Mouse (Mus musculus): ENCODE results near the gene Fermt3. TPM values are rescaled to one million over a fixed set of nuclear protein-coding genes. Genes with fewer than 3 reads are reported as not detected.
A peak's percentile ranks its signal among the peaks of the same experiment; 100 is the strongest.

Gene Fermt3
- polyA plus RNA-seq, 1 experiment from 2014 or later, result 16.0 TPM

DNA sequence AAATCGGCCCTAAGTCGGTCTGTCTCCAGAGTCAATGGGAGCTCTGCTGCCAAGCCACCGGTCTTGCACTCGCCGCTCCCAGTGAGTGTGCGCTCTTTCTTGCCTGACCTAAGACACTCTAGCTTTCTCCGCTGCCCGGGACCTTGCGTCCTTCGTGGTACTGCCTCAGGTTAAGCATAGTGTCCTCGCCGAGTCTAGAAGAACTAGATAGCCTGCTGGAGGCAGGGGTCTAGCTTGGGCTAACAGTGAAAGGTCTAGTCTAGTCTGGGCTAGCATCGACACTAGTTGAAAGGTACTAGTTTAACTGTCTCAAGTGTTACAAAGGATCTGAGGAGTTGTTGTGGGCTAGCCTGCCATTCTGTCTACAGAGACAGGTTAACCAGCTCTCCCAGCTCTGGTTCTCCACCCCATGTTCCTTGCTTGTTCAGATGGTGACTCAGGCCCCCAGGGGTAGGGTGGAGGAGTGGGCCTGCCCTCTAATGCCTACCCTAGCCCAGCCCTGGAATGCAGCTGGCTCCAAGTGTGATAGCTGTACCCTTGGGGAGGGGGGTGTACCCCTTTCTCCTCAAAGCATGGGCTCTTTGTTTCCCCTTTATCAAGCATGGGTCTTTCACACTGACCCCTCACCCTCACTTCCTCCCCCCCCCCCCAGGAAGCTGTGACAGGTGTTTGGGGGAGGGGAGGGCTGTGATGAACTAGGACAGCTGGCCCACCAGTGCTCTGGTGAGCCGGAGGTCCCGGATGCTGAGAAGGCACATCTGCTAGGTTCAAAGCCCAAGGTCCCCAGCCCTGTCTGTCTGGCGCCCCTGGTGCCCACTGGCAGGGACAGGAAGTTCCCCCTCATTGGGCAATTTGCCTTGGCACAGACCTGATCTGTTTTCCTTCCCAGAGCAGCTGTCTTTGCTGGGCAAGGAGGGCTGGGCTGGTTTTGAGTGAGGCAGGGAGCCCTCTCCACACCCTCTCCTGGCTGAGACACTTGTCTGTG, 43.4 kb downstream of the Fermt3 start, which contains the start of gene Plcb3:
Gene Plcb3 (minus strand): TSS at position 934 of the 985 bp plus-strand sequence.
- TF ChIP-seq CTCF (IDR thresholded peaks at IDR 0.05) (peak; percentile 57), EP300 (IDR thresholded peaks at IDR 0.05) (0 out of 2 replicates have a peak, but pooled peaks have one; percentile 14)
- no peaks in the 10 kb centered on the region for H3K9me3 ChIP-seq (ENCODE audit: low read length)
- no peaks in the 10 kb centered on the region for H3K27me3 ChIP-seq (replicated peaks; ENCODE audit: insufficient read depth, low read length)
- peak within 1 kb of the TSS; percentile 88 for H3K4me2 ChIP-seq (replicated peaks; ENCODE audit: low read depth, low read length)
- H3K4me3 ChIP-seq (ENCODE audit: low read depth, low read length), result peak within 1 kb of the TSS; percentile 64
- peak within 1 kb of the TSS; percentile 39 for H3K27ac ChIP-seq (ENCODE audit: low read length)
- H3K36me3 ChIP-seq (ENCODE audit: insufficient read depth, low read length), result no peaks in the 10 kb centered on the region
- 0% methylated on average over 16 of the region's 16 CpGs for WGBS
- ATAC-seq (no peak), DNase-seq (ENCODE audit: low spot score) (peak; percentile 84)
- peaks cover 12% of the 10 kb centered on the region for H3K4me1 ChIP-seq (ENCODE audit: insufficient read depth, low read depth, low read length)
- peak within 1 kb of the TSS; percentile 52 for H3K9ac ChIP-seq (replicated peaks; ENCODE audit: low read depth)

DNA sequence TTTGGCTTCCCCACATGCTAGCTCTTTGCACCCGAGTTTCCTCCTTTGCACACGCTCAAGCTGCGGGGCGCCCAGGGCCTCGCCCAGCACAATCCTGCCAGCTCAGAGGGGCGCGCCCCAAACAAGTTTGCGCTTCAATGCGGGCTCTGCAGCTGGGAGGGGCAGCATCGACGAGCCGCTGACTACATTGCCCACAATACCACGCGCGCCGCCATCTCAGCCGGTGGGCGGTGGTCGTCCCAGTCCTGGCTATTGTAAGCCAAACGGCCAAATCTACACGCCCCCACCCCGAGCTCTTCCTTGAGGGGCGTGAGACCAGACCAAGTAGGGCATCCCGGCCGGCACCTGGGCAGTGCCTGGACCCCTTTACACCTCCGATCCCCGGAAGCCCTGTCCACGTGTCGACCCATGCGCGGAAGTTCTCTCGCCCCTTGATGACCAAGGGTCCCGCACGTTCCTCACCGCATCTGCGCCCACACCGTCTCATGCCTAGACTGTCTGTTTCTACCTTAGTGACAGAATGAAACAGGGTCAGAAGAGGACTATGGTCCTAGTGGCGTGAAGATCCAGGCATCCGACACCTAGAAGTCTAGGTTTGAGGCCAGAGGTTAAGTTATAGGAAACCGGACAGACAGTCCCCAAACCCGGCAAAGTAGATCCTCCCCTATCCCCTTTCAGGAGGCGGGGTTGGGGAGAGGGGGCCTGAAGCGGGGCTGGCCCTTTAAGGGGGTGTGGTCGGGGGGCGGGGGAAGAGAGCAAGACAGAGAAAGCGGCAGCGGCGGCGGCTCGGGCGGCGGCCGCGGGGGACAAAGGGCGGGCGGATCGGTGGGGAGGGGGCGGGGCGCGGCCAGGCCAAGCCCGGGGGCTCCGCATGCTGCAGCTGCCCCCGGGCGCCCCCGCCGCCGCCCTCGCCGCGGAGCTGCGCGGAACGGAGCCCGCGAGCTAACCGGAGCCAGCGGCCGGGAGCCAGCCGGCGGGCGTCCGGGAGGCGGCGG, 44.8 kb downstream of the Fermt3 start, which contains the start of gene Ppp1r14b:
Gene Ppp1r14b (plus strand): TSS at position 758 of the 995 bp plus-strand sequence.
- Histone ChIP-seq H3K36me3 (ENCODE audit: insufficient read depth, low read length) (no peaks in the 10 kb centered on the region), H3K4me2 (replicated peaks; ENCODE audit: low read depth, low read length) (peak within 1 kb of the TSS; percentile 88), H3K4me1 (ENCODE audit: insufficient read depth, low read depth, low read length) (peaks cover 18% of the 10 kb centered on the region), H3K9ac (replicated peaks; ENCODE audit: low read depth) (peak within 1 kb of the TSS; percentile 52), H3K27me3 (replicated peaks; ENCODE audit: insufficient read depth, low read length) (no peaks in the 10 kb centered on the region), H3K27ac (ENCODE audit: low read length) (peak within 1 kb of the TSS; percentile 78), H3K9me3 (ENCODE audit: low read length) (no peaks in the 10 kb centered on the region), H3K4me3 (ENCODE audit: low read depth, low read length) (peak within 1 kb of the TSS; percentile 64)
- peak; percentile 60 for ATAC-seq
- under 1% methylated on average over 66 of the region's 84 CpGs for WGBS
- DNase-seq (ENCODE audit: low spot score), result peak; percentile 89
- no peak for TF ChIP-seq CTCF (IDR thresholded peaks at IDR 0.05)
- TF ChIP-seq EP300 (IDR thresholded peaks at IDR 0.05), result no peak

DNA sequence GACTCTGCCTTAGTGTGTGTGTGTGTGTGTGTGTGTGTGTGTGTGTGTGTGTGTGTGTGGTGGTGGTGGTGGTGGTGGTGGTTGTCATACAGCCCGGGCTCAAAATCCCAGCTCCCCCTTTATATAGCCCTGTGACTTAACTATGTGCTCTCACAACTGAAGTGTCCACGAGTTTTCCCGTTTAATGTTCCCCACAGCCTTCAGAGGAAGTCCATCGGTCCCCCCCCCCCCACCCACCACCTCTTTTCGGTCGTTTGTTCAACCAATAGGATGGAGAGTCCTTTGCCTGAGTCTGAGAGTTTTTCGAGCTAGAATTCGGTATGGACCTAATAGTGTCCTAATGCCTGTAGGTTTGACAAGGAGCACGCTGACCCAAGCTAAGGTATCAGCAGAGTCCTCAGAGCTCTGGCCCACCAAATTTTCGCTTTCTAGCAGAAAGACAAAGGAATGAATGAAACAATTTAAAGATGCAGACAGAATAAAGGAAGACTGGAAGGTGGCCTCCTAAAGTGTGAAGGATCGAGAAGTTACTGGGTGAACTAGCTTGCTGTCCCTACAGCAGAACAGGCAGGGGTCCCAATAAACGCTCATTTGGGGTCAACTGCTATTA, 45.6 kb downstream of the Fermt3 start:
- ATAC-seq (no peak), DNase-seq (ENCODE audit: low spot score) (no peak)
- Histone ChIP-seq H3K36me3 (ENCODE audit: insufficient read depth, low read length) (no peaks in the 10 kb centered on the region), H3K4me2 (replicated peaks; ENCODE audit: low read depth, low read length) (peak overlapping the region; percentile 88), H3K9ac (replicated peaks; ENCODE audit: low read depth) (no peak overlapping the region), H3K27me3 (replicated peaks; ENCODE audit: insufficient read depth, low read length) (no peaks in the 10 kb centered on the region), H3K4me1 (ENCODE audit: insufficient read depth, low read depth, low read length) (peaks cover 22% of the 10 kb centered on the region), H3K9me3 (ENCODE audit: low read length) (no peaks in the 10 kb centered on the region), H3K27ac (ENCODE audit: low read length) (no peak overlapping the region), H3K4me3 (ENCODE audit: low read depth, low read length) (peak overlapping the region; percentile 64; the same call in 1 of the 2 replicates)
- 20% methylated on average over 12 of the region's 12 CpGs for WGBS
- TF ChIP-seq EP300 (IDR thresholded peaks at IDR 0.05) (no peak), CTCF (IDR thresholded peaks at IDR 0.05) (no peak)

DNA sequence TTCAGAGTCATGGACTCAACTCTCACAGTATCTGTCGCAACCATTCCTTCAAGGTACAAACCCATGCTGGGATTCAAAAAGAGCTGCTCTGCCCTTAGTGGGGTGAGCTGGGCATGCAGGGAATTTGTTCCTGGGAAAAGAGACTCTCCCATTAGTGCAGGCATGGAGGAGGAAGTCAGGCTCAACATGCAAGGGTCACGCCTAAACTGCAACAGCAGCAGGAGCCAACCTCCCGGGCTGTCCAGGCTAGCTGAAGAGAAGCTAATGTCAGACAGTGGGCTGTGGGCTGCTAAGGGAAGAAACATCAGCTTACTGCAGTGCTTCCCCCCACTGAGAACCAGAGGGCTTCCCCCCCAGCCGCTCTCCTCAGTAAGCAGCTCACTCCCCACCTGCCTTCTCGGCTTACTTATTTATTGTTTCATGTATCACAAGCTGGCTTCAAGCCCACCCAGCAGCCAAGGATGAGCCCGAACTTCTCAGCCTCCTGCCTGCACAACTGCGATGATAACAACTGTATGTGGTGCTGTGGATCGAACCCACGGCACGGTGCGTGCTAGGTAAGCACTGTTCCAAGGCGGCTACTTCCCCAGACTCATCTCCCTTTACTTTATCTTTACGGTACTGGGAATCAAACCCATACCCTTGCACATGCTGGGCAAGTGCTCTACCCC, 46.9 kb downstream of the Fermt3 start:
- WGBS, result 75% methylated on average over 13 of the region's 13 CpGs
- no peaks in the 10 kb centered on the region for H3K36me3 ChIP-seq (ENCODE audit: insufficient read depth, low read length)
- H3K4me3 ChIP-seq (ENCODE audit: low read depth, low read length), result no peak overlapping the region
- TF ChIP-seq EP300 (IDR thresholded peaks at IDR 0.05) (no peak), CTCF (IDR thresholded peaks at IDR 0.05) (no peak)
- H3K27ac ChIP-seq (ENCODE audit: low read length), result no peak overlapping the region
- ATAC-seq (no peak), DNase-seq (ENCODE audit: low spot score) (no peak)
- H3K4me1 ChIP-seq (ENCODE audit: insufficient read depth, low read depth, low read length), result peaks cover 32% of the 10 kb centered on the region
- H3K9ac ChIP-seq (replicated peaks; ENCODE audit: low read depth), result no peak overlapping the region
- H3K9me3 ChIP-seq (ENCODE audit: low read length), result no peaks in the 10 kb centered on the region
- H3K27me3 ChIP-seq (replicated peaks; ENCODE audit: insufficient read depth, low read length), result no peaks in the 10 kb centered on the region
- H3K4me2 ChIP-seq (replicated peaks; ENCODE audit: low read depth, low read length), result no peak overlapping the region

DNA sequence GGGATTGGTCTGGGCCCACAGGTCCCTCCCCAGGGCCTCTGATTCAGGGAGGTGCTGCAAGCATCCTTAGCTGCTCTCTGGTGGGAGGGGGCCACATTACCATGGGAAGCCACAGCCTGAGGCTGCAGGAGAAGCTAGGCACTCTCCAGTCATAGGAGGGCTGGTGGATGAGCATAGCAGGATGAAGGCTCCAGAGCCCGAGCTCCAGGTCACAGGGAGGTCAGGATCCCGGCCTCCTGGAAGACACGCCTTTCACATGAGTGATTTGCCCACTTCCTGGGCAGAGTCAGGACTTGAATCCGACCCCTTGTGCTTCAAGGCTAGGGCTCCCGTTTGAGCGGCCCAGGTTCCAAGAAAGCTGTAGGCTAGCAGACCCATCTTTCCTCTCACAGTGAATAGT, 47.6 kb downstream of the Fermt3 start:
- Histone ChIP-seq H3K4me3 (ENCODE audit: low read depth, low read length) (no peak overlapping the region), H3K9ac (replicated peaks; ENCODE audit: low read depth) (no peak overlapping the region), H3K4me1 (ENCODE audit: insufficient read depth, low read depth, low read length) (peaks cover 30% of the 10 kb centered on the region), H3K36me3 (ENCODE audit: insufficient read depth, low read length) (no peaks in the 10 kb centered on the region), H3K27ac (ENCODE audit: low read length) (no peak overlapping the region), H3K4me2 (replicated peaks; ENCODE audit: low read depth, low read length) (no peak overlapping the region), H3K27me3 (replicated peaks; ENCODE audit: insufficient read depth, low read length) (no peaks in the 10 kb centered on the region), H3K9me3 (ENCODE audit: low read length) (no peaks in the 10 kb centered on the region)
- ATAC-seq, result no peak
- no peak for DNase-seq (ENCODE audit: low spot score)
- TF ChIP-seq EP300 (IDR thresholded peaks at IDR 0.05) (no peak), CTCF (IDR thresholded peaks at IDR 0.05) (no peak)
- 27% methylated on average over 6 of the region's 6 CpGs for WGBS
